Mouse (Mus musculus) adrenal gland, adult 2 months (tissue): Measurements from ENCODE around the gene Mtif3. TPM values are rescaled to one million over a fixed set of nuclear protein-coding genes. Genes with fewer than 3 reads are reported as not detected.
A peak's percentile ranks its signal among the peaks of the same experiment; 100 is the strongest.

Source experiments
- DNase-seq: peaks from one replicate; pipeline ENCODE4 v3.0.0; 2021
- polyA plus RNA-seq: library from polyadenylated mRNA; depleted of rRNA; stranded (reverse); fragments of >200 nt; gene quantifications from 2 replicates; pipeline ENCODE4 v1.2.3, GENCODE M21; 2012; rRNA removed
- total RNA-seq, 2 experiments: library from RNA; stranded (reverse); gene quantifications; 2 replicates each; pipeline ENCODE4 v1.2.3; 2021

The Mtif3 gene
- total and polyA plus RNA-seq, 3 experiments = 8.6 to 39.8 (median 29.0) TPM

GRCm38 (mm10) chr5:146916273-146916672, 47.3 kb downstream of the Mtif3 start:
- no peak for DNase-seq

GRCm38 (mm10) chr5:146914088-146914766, 49.4 kb downstream of the Mtif3 start:
- peak; percentile 54 for DNase-seq

GRCm38 (mm10) chr5:146913355-146913754, 50.2 kb downstream of the Mtif3 start:
- no peak for DNase-seq

- DNase-seq = no peak
These were observed 51.4 kb downstream of the Mtif3 start for GRCm38 (mm10) chr5:146912206-146912605.

- DNase-seq = no peak
These were observed 55.0 kb downstream of the Mtif3 start for GRCm38 (mm10) chr5:146908629-146909028.

- no peak for DNase-seq
These were observed 56.1 kb downstream of the Mtif3 start for GRCm38 (mm10) chr5:146907533-146907932.

- DNase-seq = peak; percentile 49
These were observed 58.0 kb downstream of the Mtif3 start for GRCm38 (mm10) chr5:146905486-146906172.

- peak; percentile 69 for DNase-seq
These were observed 59.2 kb downstream of the Mtif3 start for GRCm38 (mm10) chr5:146904404-146904803.

Other genes starting within 250 kb of the Mtif3 start
- gene Usp12, start 168.8 kb downstream of the Mtif3 start, total RNA-seq = 10 to 100 TPM; 27.4 to 34.2 TPM
- gene Usp12, start 168.8 kb downstream of the Mtif3 start, polyA plus RNA-seq = 2.9 and 3.2 TPM in 2 replicates
- 100 to 1,000 TPM; 308 to 315 TPM for gene Rpl21, start 130.9 kb downstream of the Mtif3 start, total RNA-seq
- gene Rpl21, start 130.9 kb downstream of the Mtif3 start, polyA plus RNA-seq = 5.2 and 5.3 TPM in 2 replicates
- gene Rasl11a, start 118.7 kb downstream of the Mtif3 start, total RNA-seq = 10 to 100 TPM in 1 of 2 experiments, 1 to 10 TPM in 1; 8.2 to 12.2 TPM
- 7.9 and 8.9 TPM in 2 replicates for gene Rasl11a, start 118.7 kb downstream of the Mtif3 start, polyA plus RNA-seq
- 10 to 100 TPM; 30.1 to 30.4 TPM for gene Gtf3a, start 15.1 kb downstream of the Mtif3 start, total RNA-seq
- 47.9 and 51.0 TPM in 2 replicates for gene Gtf3a, start 15.1 kb downstream of the Mtif3 start, polyA plus RNA-seq
- 10 to 100 TPM; 13.0 to 13.4 TPM for gene Lnx2, start 112.8 kb upstream of the Mtif3 start, total RNA-seq
- gene Lnx2, start 112.8 kb upstream of the Mtif3 start, polyA plus RNA-seq = 33.1 and 38.5 TPM in 2 replicates
- gene Polr1d, start 113.2 kb upstream of the Mtif3 start, total RNA-seq = 100 to 1,000 TPM; 111 to 124 TPM
- gene Polr1d, start 113.2 kb upstream of the Mtif3 start, polyA plus RNA-seq = 42.9 and 45.9 TPM in 2 replicates
- gene Gsx1, start 224.9 kb upstream of the Mtif3 start, total RNA-seq = not detected
- not detected in 2 replicates for gene Gsx1, start 224.9 kb upstream of the Mtif3 start, polyA plus RNA-seq